Mouse (Mus musculus) T-helper 17 cell (primary cell): ENCODE measurements around the gene Gm20388.

ENCODE experiments used
- in situ Hi-C, 2 experiments: fragments of 300-600 bp; cut with MboI, MseI; formaldehyde crosslinking; loops; 1 replicate in 1 of 2; 2 replicates in 1 of 2; pipeline ENCODE4 v1.15.1; 2025; ENCODE audit warnings: high pct_unique_total_duplicates in 2 of 2

The Gm20388 gene

GRCm38 (mm10) chr8:123678390-123678789, 3767.7 kb downstream of the Gm20388 start:
- in situ Hi-C loops: loop anchor here in 1 of 2 experiments (25.0 kb wide), 1 partner anchor 1591 kb away; no protein-coding TSS in a partner anchor

GRCm38 (mm10) chr8:123682073-123682761, 3771.6 kb downstream of the Gm20388 start:
- in situ Hi-C loops: loop anchor here (10.0 to 25.0 kb wide), 3 partner anchors 793 to 1595 kb away; no protein-coding TSS in a partner anchor

GRCm38 (mm10) chr8:123683321-123683720, 3772.7 kb downstream of the Gm20388 start:
- in situ Hi-C loops: loop anchor here (10.0 to 25.0 kb wide), 3 partner anchors 791 to 1596 kb away; no protein-coding TSS in a partner anchor

- in situ Hi-C loops: loop anchor here (10.0 to 25.0 kb wide), 3 partner anchors 790 to 1598 kb away; no protein-coding TSS in a partner anchor
Observed at GRCm38 (mm10) chr8:123684806-123685205, 3774.2 kb downstream of the Gm20388 start.

- in situ Hi-C loops: loop anchor here (10.0 to 25.0 kb wide), 3 partner anchors 789 to 1598 kb away; no protein-coding TSS in a partner anchor
Observed at GRCm38 (mm10) chr8:123685477-123685876, 3774.8 kb downstream of the Gm20388 start.

GRCm38 (mm10) chr8:123687826-123688225, 3777.2 kb downstream of the Gm20388 start:
- in situ Hi-C loops: loop anchor here (10.0 to 25.0 kb wide), 3 partner anchors 787 to 1601 kb away; no protein-coding TSS in a partner anchor

GRCm38 (mm10) chr8:123692165-123692962, 3781.7 kb downstream of the Gm20388 start:
- in situ Hi-C loops: loop anchor here in 1 of 2 experiments (25.0 kb wide), 1 partner anchor 1605 kb away; no protein-coding TSS in a partner anchor

- in situ Hi-C loops: loop anchor here in 1 of 2 experiments (25.0 kb wide), 1 partner anchor 1609 kb away; no protein-coding TSS in a partner anchor
Observed at GRCm38 (mm10) chr8:123696167-123696566, 3785.5 kb downstream of the Gm20388 start.

- in situ Hi-C loops: loop anchor here in 1 of 2 experiments (25.0 kb wide), 1 partner anchor 1610 kb away; no protein-coding TSS in a partner anchor
Observed at GRCm38 (mm10) chr8:123697329-123697728, 3786.7 kb downstream of the Gm20388 start.

- in situ Hi-C loops: no loop called here
Observed at GRCm38 (mm10) chr8:123700399-123701070, 3789.9 kb downstream of the Gm20388 start.

GRCm38 (mm10) chr8:123701952-123702587, 3791.4 kb downstream of the Gm20388 start:
- in situ Hi-C loops: no loop called here

- in situ Hi-C loops: loop anchor here in 1 of 2 experiments (5.0 kb wide), 1 partner anchor 412 kb away; no protein-coding TSS in a partner anchor
Observed at GRCm38 (mm10) chr8:123705376-123705775, 3794.7 kb downstream of the Gm20388 start.

- in situ Hi-C loops: loop anchor here in 1 of 2 experiments (5.0 kb wide), 1 partner anchor 410 kb away; no protein-coding TSS in a partner anchor
Observed at GRCm38 (mm10) chr8:123707137-123707536, 3796.5 kb downstream of the Gm20388 start.

GRCm38 (mm10) chr8:123708729-123709128, 3798.1 kb downstream of the Gm20388 start:
- in situ Hi-C loops: loop anchor here in 1 of 2 experiments (5.0 kb wide), 1 partner anchor 409 kb away; no protein-coding TSS in a partner anchor

- in situ Hi-C loops: no loop called here
Observed at GRCm38 (mm10) chr8:123710335-123710734, 3799.7 kb downstream of the Gm20388 start.

- in situ Hi-C loops: no loop called here
Observed at GRCm38 (mm10) chr8:123714451-123714850, 3803.8 kb downstream of the Gm20388 start.

- in situ Hi-C loops: no loop called here
Observed at GRCm38 (mm10) chr8:123715916-123716592, 3805.4 kb downstream of the Gm20388 start.

- in situ Hi-C loops: no loop called here
Observed at GRCm38 (mm10) chr8:123717104-123717503, 3806.5 kb downstream of the Gm20388 start.

- in situ Hi-C loops: no loop called here
Observed at GRCm38 (mm10) chr8:123717516-123718490, 3807.2 kb downstream of the Gm20388 start.
